1 mouse cellular context compared by ENCODE assay signal in the genomic region with DNA sequence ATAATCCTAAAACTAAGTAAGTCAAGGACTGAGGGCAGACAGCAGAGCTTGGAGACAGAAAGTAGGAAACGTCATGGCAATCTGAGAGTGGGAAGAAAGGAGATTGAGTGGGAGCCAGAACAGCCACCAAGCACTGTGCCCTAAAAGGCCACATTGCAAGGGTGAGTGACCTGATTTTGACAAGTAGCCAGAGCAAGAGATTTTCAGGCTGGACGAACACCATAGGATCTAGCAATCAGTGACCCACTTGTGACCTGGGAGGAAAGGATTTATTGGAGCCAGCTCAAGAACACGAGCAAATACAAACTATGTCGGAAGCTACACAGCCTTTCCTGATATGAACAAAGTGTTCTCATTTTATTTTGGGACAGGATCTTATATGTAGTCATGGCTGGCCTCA.
TF ChIP-seq lines count a peak whose summit lies in the region.

No protein-coding gene starts in this region.

TF ChIP-seq in MEL, 35 proteins besides CTCF, POLR2A, EP300 and RAD21 (continued from another document):
- TF ChIP-seq CHD2 (IDR thresholded peaks at IDR 0.05; ENCODE audit: low read length) (no peak), JUND (IDR thresholded peaks at IDR 0.05; ENCODE audit: low read depth, low read length) (no peak), USF2 (IDR thresholded peaks at IDR 0.05; ENCODE audit: borderline replicate concordance in 1 of 2, insufficient read depth in 1 of 2, low read depth in 1 of 2, low read length in 2 of 2) (no peak)
